Mouse (Mus musculus) CD8-positive naive resting alpha-beta T cell, adult 2 months (primary cell): ENCODE measurements around the gene Gm9513.

Experiments
- DNase-seq, 2 experiments: peaks; one replicate each; pipeline ENCODE4 v3.0.0; 2022; ENCODE audit warnings: low read depth in 2 of 2, low spot score in 2 of 2

Gm9513 gene

DNA sequence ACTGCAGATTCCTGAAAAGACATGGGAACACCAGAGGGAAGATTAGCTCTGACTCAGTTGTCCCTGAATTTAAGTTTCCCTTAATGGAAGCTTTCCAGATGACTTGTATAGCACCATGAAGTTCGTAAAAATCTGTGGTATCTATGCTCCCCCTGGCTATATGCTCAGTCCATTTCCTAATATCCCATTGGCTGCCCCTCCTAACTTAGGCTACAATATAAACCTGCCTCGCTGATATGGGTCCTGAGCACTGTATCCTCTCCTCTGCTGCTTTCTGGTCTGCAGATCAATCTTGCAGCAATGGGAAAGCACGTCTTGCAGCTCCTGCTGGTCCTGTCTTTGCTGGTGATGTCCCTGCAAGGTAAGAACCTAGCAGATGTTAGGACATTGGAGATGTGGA is at the start of gene Gm9513:
Gm9513 (plus strand) TSS at position 301 of the 400 bp plus-strand sequence.
- DNase-seq, result no peak

DNA sequence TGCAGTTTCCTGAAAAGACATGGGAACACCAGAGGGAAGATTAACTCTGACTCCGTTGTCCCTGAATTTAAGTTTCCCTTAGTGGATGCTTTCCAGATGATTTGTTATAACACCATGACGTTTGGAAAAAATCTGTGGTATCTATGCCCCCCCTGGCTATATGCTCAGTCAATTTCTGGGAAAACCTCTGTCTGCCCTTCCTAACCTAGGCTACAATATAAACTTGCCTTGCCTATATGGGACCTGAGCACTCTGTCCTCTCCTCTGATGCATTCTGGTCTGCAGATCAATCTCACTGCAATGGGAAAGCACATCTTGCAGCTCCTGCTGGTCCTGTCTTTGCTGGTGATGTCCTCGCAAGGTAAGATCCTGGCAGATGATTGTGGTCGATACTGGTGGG is 43.9 kb upstream of the Gm9513 start, which contains the start of gene Gm7257:
Gm7257 (plus strand) TSS at position 301 of the 400 bp plus-strand sequence.
- no peak for DNase-seq

DNA sequence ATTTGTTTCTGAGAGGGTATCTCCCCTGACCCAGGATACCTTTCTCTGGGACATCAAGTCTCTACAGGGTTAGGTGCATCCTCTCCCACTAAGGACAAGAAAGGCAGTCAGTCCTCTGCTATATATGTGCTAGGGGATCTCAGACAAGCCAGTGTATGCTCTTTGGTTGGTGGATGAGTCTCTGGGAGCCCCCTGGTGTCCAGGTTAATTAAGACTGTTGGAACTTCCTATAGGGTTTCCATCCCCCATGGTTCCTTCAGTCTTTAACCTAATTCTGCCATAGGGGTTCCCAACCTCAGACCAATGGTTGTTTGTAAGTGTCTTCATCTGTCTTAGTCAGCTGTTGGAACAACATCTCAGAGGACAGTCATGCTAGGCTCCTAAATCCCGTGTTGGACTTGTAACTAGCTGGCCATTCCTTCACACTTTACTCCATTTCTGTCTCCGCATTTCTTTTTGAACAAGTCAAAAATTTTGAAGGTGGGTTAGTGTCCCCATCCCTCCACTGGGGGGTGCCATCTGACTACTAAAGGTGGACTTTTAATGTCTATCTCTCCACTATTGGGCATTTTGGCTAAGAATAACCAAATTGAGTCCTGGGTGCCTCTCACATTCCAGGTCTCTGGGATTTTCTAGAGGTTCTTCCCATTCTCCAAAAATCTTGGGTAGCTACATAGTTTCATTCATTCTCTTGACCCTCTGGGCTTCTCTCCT is 40.2 kb upstream of the Gm9513 start:
- DNase-seq, result no peak

DNA sequence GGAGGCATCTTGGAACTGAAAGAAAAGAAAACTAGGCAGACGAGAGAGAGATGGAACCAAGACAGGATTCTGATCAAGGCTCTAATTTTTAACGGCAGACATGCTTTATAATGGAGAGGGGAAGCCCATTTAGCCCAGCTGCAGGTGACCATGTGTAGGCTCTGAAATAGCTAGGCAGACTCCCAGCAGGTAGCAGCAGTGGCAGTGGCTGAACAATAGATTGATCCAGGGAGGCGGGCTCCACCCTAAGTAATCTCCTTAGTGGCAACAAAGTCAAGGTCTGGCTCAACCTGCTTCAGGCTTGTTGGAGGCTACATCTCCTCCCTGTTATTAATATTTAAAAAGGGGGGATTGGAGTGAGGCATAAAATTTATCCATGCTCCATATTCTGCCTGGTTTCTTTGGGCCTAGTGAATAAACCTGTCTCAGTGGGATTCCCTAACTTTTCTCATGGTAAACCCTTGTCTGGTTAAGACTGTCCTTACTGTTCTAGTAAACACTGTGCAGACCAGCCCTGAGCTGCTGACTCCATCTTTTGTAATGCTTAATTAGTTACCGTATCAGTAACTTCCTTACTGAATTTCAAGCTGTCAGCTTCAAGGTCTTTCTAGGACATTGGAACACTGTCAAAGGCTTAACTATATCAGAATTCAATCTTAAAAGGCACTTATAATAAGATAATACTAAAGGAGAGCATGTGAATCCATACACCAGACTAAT is 19.2 kb downstream of the Gm9513 start:
- DNase-seq, result no peak

DNA sequence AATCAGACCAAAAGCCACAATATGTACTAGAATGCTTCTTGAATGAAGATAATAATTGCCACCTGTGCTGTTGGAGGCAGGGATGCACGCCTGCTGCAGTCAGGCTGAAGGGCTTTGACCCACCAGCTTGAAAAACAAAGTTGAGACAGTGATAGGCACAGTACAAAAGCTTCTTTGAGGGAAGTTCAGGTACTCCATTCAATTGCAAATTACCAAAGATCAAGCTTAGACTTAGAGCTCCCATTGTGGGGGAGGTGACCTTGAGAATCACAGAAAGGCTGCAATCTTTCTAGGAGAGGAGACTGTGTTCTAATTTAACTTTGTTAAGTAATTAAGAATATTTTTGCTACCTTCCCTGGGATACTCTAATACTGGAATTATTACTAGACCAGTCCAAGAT is 20.4 kb downstream of the Gm9513 start:
- no peak for DNase-seq

DNA sequence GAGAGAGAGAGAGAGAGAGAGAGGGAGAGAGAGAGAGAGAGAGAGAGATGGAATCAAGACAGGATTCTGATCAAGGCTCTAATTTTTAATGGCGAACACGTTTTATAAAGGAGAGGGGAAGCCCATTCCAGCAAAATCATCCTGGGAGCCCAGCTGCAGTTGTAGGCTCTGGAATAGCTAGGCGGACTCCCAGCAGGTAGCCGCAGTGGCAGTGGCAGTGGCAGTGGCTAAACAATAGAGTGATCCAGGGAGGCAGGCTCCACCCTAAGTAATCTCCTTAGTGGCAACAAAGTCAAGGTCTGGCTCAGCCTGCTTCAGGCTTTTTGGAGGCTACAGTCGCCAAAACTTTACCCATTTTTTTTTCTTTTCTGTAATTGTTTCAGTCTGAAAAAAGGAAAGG is 28.8 kb downstream of the Gm9513 start:
- DNase-seq, result no peak
